ENCODE assay signal across 8 mouse cellular contexts in genomic region chrX:100493500-100494067, GRCm38 (mm10). TPM values are rescaled to one million over a fixed set of nuclear protein-coding genes. Genes with fewer than 3 reads are reported as not detected.
DNase-seq lines count a peak whose midpoint lies in the region; ATAC-seq and TF ChIP-seq lines count a peak whose summit lies in the region.

No protein-coding gene starts in this region.

- H3K27ac ChIP-seq in kidney, postnatal 0 days, result no peak overlapping the region
- H3K27ac ChIP-seq in cortical plate, adult 2 months (ENCODE audit: insufficient read depth, low read length), result no peak overlapping the region
- H3K27ac ChIP-seq in hindbrain, postnatal 0 days, result no peak overlapping the region
- no peak overlapping the region for H3K27ac ChIP-seq in midbrain, embryonic 15.5 days

- no peaks in the 10 kb centered on the region for H3K4me1 ChIP-seq in kidney, postnatal 0 days (replicated peaks; ENCODE audit: insufficient read depth, low read length)
- no peaks in the 10 kb centered on the region for H3K4me1 ChIP-seq in cortical plate, adult 2 months (ENCODE audit: control insufficient read depth, insufficient read depth, low read length)
- H3K4me1 ChIP-seq in hindbrain, postnatal 0 days (ENCODE audit: insufficient read depth, low read length), result no peaks in the 10 kb centered on the region
- H3K4me1 ChIP-seq in midbrain, embryonic 15.5 days, result peaks cover 8% of the 10 kb centered on the region

- H3K9me3 ChIP-seq in kidney, postnatal 0 days (replicated peaks; ENCODE audit: low read length), result no peaks in the 10 kb centered on the region
- no peaks in the 10 kb centered on the region for H3K9me3 ChIP-seq in hindbrain, postnatal 0 days (ENCODE audit: low read length)
- H3K9me3 ChIP-seq in midbrain, embryonic 15.5 days, result no peaks in the 10 kb centered on the region

- H3K9ac ChIP-seq in kidney, postnatal 0 days (ENCODE audit: low read depth, low read length), result no peak overlapping the region
- no peak overlapping the region for H3K9ac ChIP-seq in hindbrain, postnatal 0 days (replicated peaks; ENCODE audit: low read length)
- H3K9ac ChIP-seq in midbrain, embryonic 15.5 days, result no peak overlapping the region

- TF ChIP-seq POLR2A in cortical plate, adult 2 months (IDR thresholded peaks at IDR 0.05; ENCODE audit: extremely low read depth, insufficient read depth, low read length), result no peak

- DNase-seq in kidney, postnatal 0 days (ENCODE audit: low spot score), result no peak
- no peak for DNase-seq in kidney, postnatal 36 days
- no peak for DNase-seq in hindbrain, postnatal 0 days (ENCODE audit: low spot score)
- no peak for DNase-seq in yolk sac, embryonic 10.5 days (ENCODE audit: low spot score)
- DNase-seq in urinary bladder, postnatal 10 days (ENCODE audit: low spot score), result no peak
- DNase-seq in thymus, adult 18-20 months, result no peak

- no peak for TF ChIP-seq CTCF in kidney, postnatal 0 days (IDR thresholded peaks at IDR 0.05; ENCODE audit: low read depth)
- no peak for TF ChIP-seq CTCF in cortical plate, adult 2 months (IDR thresholded peaks at IDR 0.05; ENCODE audit: extremely low read depth, insufficient read depth, low read length)
- TF ChIP-seq CTCF in hindbrain, postnatal 0 days (IDR thresholded peaks at IDR 0.05; ENCODE audit: low read depth), result no peak

- peak overlapping the region; percentile 48 for H3K4me3 ChIP-seq in kidney, postnatal 0 days (replicated peaks; ENCODE audit: low read depth, low read length)
- H3K4me3 ChIP-seq in cortical plate, adult 2 months (ENCODE audit: insufficient read depth, low read length), result peak overlapping the region; percentile 82
- peak overlapping the region; percentile 65 for H3K4me3 ChIP-seq in hindbrain, postnatal 0 days (ENCODE audit: low read length)
- H3K4me3 ChIP-seq in midbrain, embryonic 15.5 days, result peak overlapping the region; percentile 47

- H3K36me3 ChIP-seq in kidney, postnatal 0 days (ENCODE audit: insufficient read depth, low read length), result no peaks in the 10 kb centered on the region
- H3K36me3 ChIP-seq in hindbrain, postnatal 0 days (ENCODE audit: insufficient read depth, low read length), result 0 out of 2 replicates have a peak, but pooled peaks cover 5% of the 10 kb centered on the region
- H3K36me3 ChIP-seq in midbrain, embryonic 15.5 days (replicated peaks), result no peaks in the 10 kb centered on the region

- H3K27me3 ChIP-seq in kidney, postnatal 0 days (ENCODE audit: insufficient read depth, low read length), result no peaks in the 10 kb centered on the region
- no peaks in the 10 kb centered on the region for H3K27me3 ChIP-seq in hindbrain, postnatal 0 days (ENCODE audit: insufficient read depth, low read length)
- 0 out of 2 replicates have a peak, but pooled peaks cover 4% of the 10 kb centered on the region for H3K27me3 ChIP-seq in midbrain, embryonic 15.5 days (replicated peaks)

- H3K4me2 ChIP-seq in kidney, postnatal 0 days (ENCODE audit: low read length), result peak overlapping the region; percentile 56
- peak overlapping the region; percentile 68 for H3K4me2 ChIP-seq in hindbrain, postnatal 0 days (ENCODE audit: low read depth, low read length)
- H3K4me2 ChIP-seq in midbrain, embryonic 15.5 days, result peak overlapping the region; percentile 60

- ATAC-seq in kidney, postnatal 0 days (replicated peaks; ENCODE audit: low FRiP score, low read depth), result peak; percentile 63; the same call in 1 of the 2 replicates
- no peak; the same call in 1 of the 2 replicates for ATAC-seq in hindbrain, postnatal 0 days
- ATAC-seq in midbrain, embryonic 15.5 days (replicated peaks), result peak; percentile 79

- WGBS in kidney, postnatal 0 days, result 25% methylated on average over 22 of the region's 22 CpGs
- 42% methylated on average over 22 of the region's 22 CpGs for WGBS in hindbrain, postnatal 0 days
- WGBS in midbrain, embryonic 15.5 days, result 20% methylated on average over 22 of the region's 22 CpGs

RNA-seq across cellular contexts. Expression of gene Igbp1, which starts 0.5 kb away (rescaled TPM):
- polyA plus RNA-seq in kidney, postnatal 0 days (2015; fragmentation: Nextera tagmentation; extraction: Ambion mirVana), result 50.2 and 50.9 TPM in 2 replicates
- 42.9 and 46.0 TPM in 2 replicates for polyA plus RNA-seq in cortical plate, adult 2 months (2012; rRNA removed)
- total RNA-seq in hindbrain, postnatal 0 days (2014; rRNA removed), result 32.9 and 35.2 TPM in 2 replicates
- polyA plus RNA-seq in hindbrain, postnatal 0 days (2015; fragmentation: Nextera tagmentation; extraction: Ambion mirVana), result 28.8 and 30.0 TPM in 2 replicates
- polyA plus RNA-seq in midbrain, embryonic 15.5 days (2015; fragmentation: Nextera tagmentation; extraction: Ambion mirVana), result 23.2 and 24.9 TPM in 2 replicates

RNA-seq across cellular contexts. Expression of gene Dgat2l6, which starts 31.1 kb away (rescaled TPM):
- not detected in 2 replicates for polyA plus RNA-seq in kidney, postnatal 0 days (2015; fragmentation: Nextera tagmentation; extraction: Ambion mirVana)
- 0.52 and 0.74 TPM in 2 replicates for polyA plus RNA-seq in cortical plate, adult 2 months (2012; rRNA removed)
- not detected in 2 replicates for total RNA-seq in hindbrain, postnatal 0 days (2014; rRNA removed)
- polyA plus RNA-seq in hindbrain, postnatal 0 days (2015; fragmentation: Nextera tagmentation; extraction: Ambion mirVana), result not detected in 2 replicates
- 0.05 TPM in 1 of 2 replicates, not detected in the other for polyA plus RNA-seq in midbrain, embryonic 15.5 days (2015; fragmentation: Nextera tagmentation; extraction: Ambion mirVana)

RNA-seq across cellular contexts. Expression of gene Awat2, which starts 51.1 kb away (rescaled TPM):
- polyA plus RNA-seq in kidney, postnatal 0 days (2015; fragmentation: Nextera tagmentation; extraction: Ambion mirVana), result 0.32 and 0.38 TPM in 2 replicates
- polyA plus RNA-seq in cortical plate, adult 2 months (2012; rRNA removed), result 0.17 and 0.31 TPM in 2 replicates
- total RNA-seq in hindbrain, postnatal 0 days (2014; rRNA removed), result 0.26 and 0.36 TPM in 2 replicates
- polyA plus RNA-seq in hindbrain, postnatal 0 days (2015; fragmentation: Nextera tagmentation; extraction: Ambion mirVana), result 0.09 and 0.15 TPM in 2 replicates
- polyA plus RNA-seq in midbrain, embryonic 15.5 days (2015; fragmentation: Nextera tagmentation; extraction: Ambion mirVana), result 0.10 and 0.37 TPM in 2 replicates
